Mouse (Mus musculus) hindbrain, embryonic 12.5 days (tissue): ENCODE measurements around the gene Rfwd3. TPM values are rescaled to one million over a fixed set of nuclear protein-coding genes. Genes with fewer than 3 reads are reported as not detected.
"Not testable (repeated sequence)": the region's sequence is repeated elsewhere in the genome, so short reads cannot be mapped to it uniquely, and the experiment has no call there.

ENCODE experiments used
- ATAC-seq: fragments of 200-750 bp; cut with Nextera tagmentation; 2 replicates; pipeline ENCODE4 v1.8.0; 2017; ENCODE audit warnings: moderate TSS enrichment; ENCODE audit not compliant: low FRiP score
- H3K27ac ChIP-seq: fragments of 300-500 bp; sonication (generic); 2 replicates; pipeline ENCODE4 v1.5.1; 2016; ENCODE audit warnings: mild to moderate bottlenecking
- H3K27me3 ChIP-seq: fragments of 300-500 bp; sonication (generic); 2 replicates; pipeline ENCODE4 v1.6.1; 2016; ENCODE audit warnings: mild to moderate bottlenecking
- H3K36me3 ChIP-seq: fragments of 300-500 bp; sonication (generic); 2 replicates; pipeline ENCODE4 v1.6.1; 2016; ENCODE audit warnings: mild to moderate bottlenecking
- H3K4me1 ChIP-seq: fragments of 300-500 bp; sonication (generic); 2 replicates; pipeline ENCODE4 v1.6.1; 2016
- H3K4me2 ChIP-seq: fragments of 300-500 bp; sonication (generic); replicated peaks from 2 replicates; pipeline ENCODE4 v1.6.1; 2016; ENCODE audit warnings: mild to moderate bottlenecking
- H3K4me3 ChIP-seq: fragments of 300-500 bp; sonication (generic); 2 replicates; pipeline ENCODE4 v1.5.1; 2016; ENCODE audit warnings: mild to moderate bottlenecking
- H3K9ac ChIP-seq: fragments of 300-500 bp; sonication (generic); 2 replicates; pipeline ENCODE4 v1.6.1; 2016; ENCODE audit warnings: mild to moderate bottlenecking, moderate library complexity
- H3K9me3 ChIP-seq: fragments of 300-500 bp; sonication (generic); replicated peaks from 2 replicates; pipeline ENCODE4 v1.6.1; 2016; ENCODE audit warnings: mild to moderate bottlenecking
- WGBS: fragments of 180-500 bp; shearing (Covaris S2); methylation state at CpG from one replicate; pipeline ENCODE4 v1.1.7; 2016; 5-methylcytosine and 5-hydroxymethylcytosine counted together
- polyA plus RNA-seq: library from polyadenylated mRNA; unstranded; fragments of >200 nt; fragmentation: Nextera tagmentation; extraction: Ambion mirVana; gene quantifications from 2 replicates; pipeline ENCODE4 v1.2.1, GENCODE M21; 2016

The Rfwd3 gene
- polyA plus RNA-seq, 1 experiment from 2014 or later: 56.0 TPM

DNA sequence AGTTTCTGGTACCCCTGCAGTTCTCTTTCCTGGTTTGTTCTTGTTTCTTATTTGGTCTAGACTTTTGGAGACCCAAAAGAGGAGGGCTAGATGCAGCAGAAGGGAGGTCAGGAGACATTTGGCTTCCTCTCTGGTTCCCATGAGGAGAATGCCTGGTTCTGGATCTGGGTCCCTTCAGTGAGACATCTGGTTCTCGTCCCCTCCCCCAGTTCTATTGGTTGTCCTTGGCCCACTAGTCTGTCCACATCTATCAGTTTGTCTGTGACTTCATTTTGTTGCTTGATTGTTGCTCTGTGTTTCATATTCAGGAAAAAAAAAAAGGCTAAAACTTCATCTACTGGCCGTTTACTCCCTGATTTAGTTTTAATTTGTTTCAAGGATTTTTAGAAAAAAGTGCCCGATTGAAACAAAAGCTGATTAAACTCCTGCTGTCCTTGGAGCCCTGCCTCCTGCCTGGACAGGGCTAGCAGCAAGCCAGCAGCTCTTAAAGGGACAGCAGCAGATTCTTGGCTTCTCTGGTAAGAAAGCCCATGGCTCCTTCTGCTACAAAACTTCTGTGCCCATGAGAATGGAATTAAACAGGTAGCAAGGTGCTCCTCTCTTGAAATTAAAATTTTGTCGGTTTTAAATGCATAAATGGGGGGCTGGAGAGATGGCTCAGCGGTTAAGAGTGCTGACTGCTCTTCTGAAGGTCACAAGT, 5.2 kb upstream of the Rfwd3 start:
- no peak for ATAC-seq
- 40% methylated on average over 5 of the region's 5 CpGs for WGBS
- no peak overlapping the region for H3K27ac ChIP-seq
- no peak overlapping the region for H3K4me2 ChIP-seq
- no peak overlapping the region for H3K9ac ChIP-seq
- no peak overlapping the region for H3K4me3 ChIP-seq
- no peaks in the 10 kb centered on the region for H3K27me3 ChIP-seq
- no peaks in the 10 kb centered on the region for H3K9me3 ChIP-seq
- H3K4me1 ChIP-seq: no peaks in the 10 kb centered on the region
- H3K36me3 ChIP-seq: no peaks in the 10 kb centered on the region

DNA sequence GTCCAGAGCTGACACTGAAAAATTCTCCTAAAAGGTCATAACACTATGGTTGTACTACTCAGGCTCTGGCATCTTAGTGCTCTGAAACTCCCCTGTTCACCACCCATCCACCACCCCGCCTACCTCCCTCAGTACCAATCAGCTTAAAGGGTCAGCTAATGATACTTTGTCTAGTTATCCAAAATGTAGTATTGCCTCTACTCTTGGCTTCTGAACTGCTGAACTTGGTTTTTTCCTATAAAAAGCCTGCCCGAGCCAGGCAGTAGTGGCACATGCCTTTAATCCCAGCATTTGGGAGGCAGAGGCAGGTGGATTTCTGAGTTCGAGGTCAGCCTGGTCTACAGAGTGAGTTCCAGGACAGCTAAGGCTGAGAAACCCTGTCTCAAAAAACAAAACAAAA, 4.3 kb upstream of the Rfwd3 start:
- Histone ChIP-seq H3K36me3 (no peaks in the 10 kb centered on the region), H3K9me3 (no peaks in the 10 kb centered on the region), H3K27ac (no peak overlapping the region), H3K9ac (no peak overlapping the region), H3K4me1 (0 out of 2 replicates have a peak, but pooled peaks cover 2% of the 10 kb centered on the region), H3K4me3 (no peak overlapping the region), H3K27me3 (no peaks in the 10 kb centered on the region), H3K4me2 (no peak overlapping the region)
- WGBS: 87% methylated on average over 3 of the region's 3 CpGs
- no peak for ATAC-seq

GRCm38 (mm10) chr8:111303076-111303803, 3.2 kb upstream of the Rfwd3 start:
- peaks cover 10% of the 10 kb centered on the region for H3K4me1 ChIP-seq
- not testable (repeated sequence) for H3K27me3 ChIP-seq, ATAC-seq, H3K36me3 ChIP-seq, H3K4me3 ChIP-seq, H3K27ac ChIP-seq, H3K4me2 ChIP-seq, H3K9ac ChIP-seq, H3K9me3 ChIP-seq
- WGBS: 79% methylated on average over 5 of the region's 5 CpGs

- peaks cover 14% of the 10 kb centered on the region for H3K4me1 ChIP-seq
- ATAC-seq: no peak
- no peaks in the 10 kb centered on the region for H3K9me3 ChIP-seq
- no peak overlapping the region for H3K9ac ChIP-seq
- no peaks in the 10 kb centered on the region for H3K27me3 ChIP-seq
- no peak overlapping the region for H3K27ac ChIP-seq
- WGBS: 65% methylated on average over 11 of the region's 11 CpGs
- H3K36me3 ChIP-seq: peaks cover 11% of the 10 kb centered on the region
- H3K4me2 ChIP-seq: peak overlapping the region; percentile 33; the same call in 1 of the 2 replicates
- peak overlapping the region; percentile 94; the same call in 1 of the 2 replicates for H3K4me3 ChIP-seq
Observed at GRCm38 (mm10) chr8:111300597-111301546, 850 bp upstream of the Rfwd3 start.

GRCm38 (mm10) chr8:111299363-111299820, 630 bp downstream of the Rfwd3 start:
- Histone ChIP-seq H3K27me3 (no peaks in the 10 kb centered on the region), H3K4me1 (peaks cover 14% of the 10 kb centered on the region), H3K27ac (peak overlapping the region; percentile 85), H3K9me3 (no peaks in the 10 kb centered on the region), H3K4me3 (peak overlapping the region; percentile 94), H3K9ac (peak overlapping the region; percentile 89), H3K4me2 (peak overlapping the region; percentile 69), H3K36me3 (peaks cover 21% of the 10 kb centered on the region)
- no peak for ATAC-seq
- under 1% methylated on average over 28 of the region's 28 CpGs for WGBS

DNA sequence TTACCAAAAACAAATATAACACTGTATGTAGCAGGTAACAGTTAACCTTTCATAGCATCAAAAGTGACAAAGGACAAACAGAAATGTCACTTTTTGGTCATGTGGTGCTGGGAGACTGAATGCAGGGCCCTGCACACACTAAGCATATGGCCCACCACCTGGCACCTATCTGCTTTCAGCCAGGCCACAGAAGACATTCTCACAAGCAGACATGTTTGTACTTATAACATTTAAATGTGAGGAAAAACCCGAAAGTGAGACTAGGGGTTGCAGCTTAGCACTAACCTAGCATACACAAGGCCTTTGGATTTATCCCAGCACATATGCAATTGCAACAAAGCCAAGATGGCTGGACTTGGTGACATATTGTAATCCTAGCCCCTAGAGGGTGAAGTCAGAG, 2.0 kb downstream of the Rfwd3 start:
- Histone ChIP-seq H3K4me1 (peaks cover 14% of the 10 kb centered on the region), H3K27ac (no peak overlapping the region), H3K4me2 (peak overlapping the region; percentile 69; the same call in 1 of the 2 replicates), H3K9me3 (no peaks in the 10 kb centered on the region), H3K36me3 (peaks cover 34% of the 10 kb centered on the region), H3K4me3 (no peak overlapping the region), H3K9ac (no peak overlapping the region), H3K27me3 (no peaks in the 10 kb centered on the region)
- no peak for ATAC-seq
- 92% methylated on average over 1 of the region's 1 CpGs for WGBS

- Histone ChIP-seq H3K9ac (no peak overlapping the region), H3K36me3 (peaks cover 77% of the 10 kb centered on the region)
Observed at GRCm38 (mm10) chr8:111291733-111292132, 8.3 kb downstream of the Rfwd3 start.

GRCm38 (mm10) chr8:111290586-111290985, 9.4 kb downstream of the Rfwd3 start:
- Histone ChIP-seq H3K9me3 (no peaks in the 10 kb centered on the region), H3K36me3 (peaks cover 80% of the 10 kb centered on the region)
- 97% methylated on average over 7 of the region's 7 CpGs for WGBS

More at GRCm38 (mm10) chr8:111291733-111292132, 8.3 kb downstream of the Rfwd3 start:
- no peak for ATAC-seq
- H3K4me3 ChIP-seq: no peak overlapping the region
- no peaks in the 10 kb centered on the region for H3K4me1 ChIP-seq
- H3K27me3 ChIP-seq: no peaks in the 10 kb centered on the region
- no peaks in the 10 kb centered on the region for H3K9me3 ChIP-seq
- H3K4me2 ChIP-seq: no peak overlapping the region
- H3K27ac ChIP-seq: no peak overlapping the region
- WGBS: 98% methylated on average over 7 of the region's 7 CpGs

GRCm38 (mm10) chr8:111285603-111286002, 14.4 kb downstream of the Rfwd3 start:
- no peak overlapping the region for H3K4me2 ChIP-seq
- H3K27me3 ChIP-seq: no peaks in the 10 kb centered on the region
- WGBS: 90% methylated on average over 4 of the region's 4 CpGs
- no peaks in the 10 kb centered on the region for H3K9me3 ChIP-seq
- H3K27ac ChIP-seq: no peak overlapping the region
- no peak overlapping the region for H3K9ac ChIP-seq
- H3K36me3 ChIP-seq: peaks cover 78% of the 10 kb centered on the region
- no peaks in the 10 kb centered on the region for H3K4me1 ChIP-seq
- no peak overlapping the region for H3K4me3 ChIP-seq
- no peak for ATAC-seq

More at GRCm38 (mm10) chr8:111290586-111290985, 9.4 kb downstream of the Rfwd3 start:
- H3K4me3 ChIP-seq: no peak overlapping the region
- no peak overlapping the region for H3K9ac ChIP-seq
- H3K27me3 ChIP-seq: no peaks in the 10 kb centered on the region
- H3K4me1 ChIP-seq: no peaks in the 10 kb centered on the region
- H3K4me2 ChIP-seq: no peak overlapping the region
- no peak for ATAC-seq
- no peak overlapping the region for H3K27ac ChIP-seq

- Histone ChIP-seq H3K9ac (no peak overlapping the region), H3K27ac (no peak overlapping the region), H3K36me3 (peaks cover 70% of the 10 kb centered on the region), H3K4me2 (no peak overlapping the region), H3K4me3 (no peak overlapping the region), H3K4me1 (no peaks in the 10 kb centered on the region), H3K9me3 (no peaks in the 10 kb centered on the region), H3K27me3 (no peaks in the 10 kb centered on the region)
- 97% methylated on average over 3 of the region's 3 CpGs for WGBS
- ATAC-seq: no peak
Observed at GRCm38 (mm10) chr8:111282093-111282492, 17.9 kb downstream of the Rfwd3 start.

- 83% methylated on average over 2 of the region's 2 CpGs for WGBS
- no peak for ATAC-seq
- H3K27me3 ChIP-seq: no peaks in the 10 kb centered on the region
- no peak overlapping the region for H3K4me3 ChIP-seq
- H3K9me3 ChIP-seq: no peaks in the 10 kb centered on the region
- H3K27ac ChIP-seq: no peak overlapping the region
- no peaks in the 10 kb centered on the region for H3K4me1 ChIP-seq
- H3K36me3 ChIP-seq: peaks cover 18% of the 10 kb centered on the region
- H3K4me2 ChIP-seq: no peak overlapping the region
- no peak overlapping the region for H3K9ac ChIP-seq
Observed at GRCm38 (mm10) chr8:111268277-111268676, 31.7 kb downstream of the Rfwd3 start.

GRCm38 (mm10) chr8:111266161-111266560, 33.9 kb downstream of the Rfwd3 start:
- not testable (repeated sequence) for H3K4me2 ChIP-seq, H3K27ac ChIP-seq, H3K27me3 ChIP-seq, H3K4me3 ChIP-seq, H3K9ac ChIP-seq, H3K9me3 ChIP-seq, ATAC-seq, H3K4me1 ChIP-seq, H3K36me3 ChIP-seq
- WGBS: 73% methylated on average over 7 of the region's 7 CpGs
